Mouse (Mus musculus): ENCODE data around the gene Ranbp1.

Ranbp1 gene

DNA sequence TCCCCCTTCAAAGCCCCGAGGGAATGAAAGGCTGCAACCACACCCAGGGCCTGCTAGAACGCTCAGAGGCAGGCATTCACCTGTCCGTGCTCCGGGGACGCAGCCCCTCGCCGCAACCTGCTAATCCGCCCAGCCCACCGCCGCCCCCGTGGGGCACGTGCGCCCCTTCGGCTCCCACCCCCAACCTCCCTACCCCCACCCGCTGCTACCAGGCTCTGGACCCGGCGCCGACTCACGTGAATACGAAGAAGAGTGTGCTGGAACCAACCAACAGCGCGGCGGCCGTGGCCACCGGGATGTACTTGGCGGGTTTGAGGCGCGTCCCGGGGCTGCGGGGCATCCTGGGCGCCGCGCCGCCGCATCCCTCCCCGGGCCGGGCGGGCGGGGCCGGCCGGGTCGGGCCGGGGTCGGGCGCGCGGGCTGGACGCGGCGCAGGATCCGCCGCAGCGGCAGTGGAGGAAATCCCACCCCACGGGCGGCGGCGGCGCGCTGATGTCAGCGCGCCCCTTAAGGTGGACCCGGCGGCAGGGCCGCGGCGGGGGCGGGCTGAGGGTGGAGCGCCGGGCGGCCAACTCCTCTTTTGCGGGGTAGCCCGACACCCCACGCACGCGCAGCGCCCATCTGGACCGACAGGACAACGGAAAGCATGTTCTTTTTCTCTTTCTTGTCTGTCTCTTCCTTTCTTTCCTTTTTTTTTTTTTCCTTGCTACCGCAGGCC, 13.7 kb downstream of the Ranbp1 start, which contains the start of gene Zdhhc8:
TSS of gene Zdhhc8 (minus strand) at position 466 of the 718 bp plus-strand sequence.
- DNase-seq (ENCODE audit: low read depth, low spot score): peak; percentile 55

- no peak for DNase-seq (ENCODE audit: low read depth, low spot score)
Measured at GRCm38 (mm10) chr16:18233919-18234670, 14.4 kb downstream of the Ranbp1 start.

GRCm38 (mm10) chr16:18233451-18233850, 15.1 kb downstream of the Ranbp1 start:
- no peak for DNase-seq (ENCODE audit: low read depth, low spot score)

DNA sequence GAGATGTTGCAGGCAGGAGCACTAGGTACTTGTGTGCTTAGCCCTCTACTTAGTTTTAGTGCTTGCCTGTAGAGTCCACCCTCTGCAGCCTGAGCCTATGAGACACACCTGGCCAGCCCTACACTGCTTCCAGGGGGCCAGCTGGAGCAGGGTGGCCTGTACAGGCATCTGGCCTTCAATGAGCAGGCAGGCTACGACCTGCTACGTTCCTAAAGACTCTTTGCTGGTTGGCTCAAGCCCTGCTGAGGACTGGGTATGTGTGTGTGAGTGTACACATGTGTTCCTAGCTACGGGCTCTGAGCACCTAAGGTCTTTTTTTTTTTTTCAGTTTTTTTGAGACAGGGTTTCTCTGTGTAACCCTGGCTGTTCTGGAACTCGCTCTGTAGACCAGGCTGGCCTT, 17.1 kb downstream of the Ranbp1 start:
- DNase-seq (ENCODE audit: low read depth, low spot score): no peak

- DNase-seq (ENCODE audit: low read depth, low spot score): no peak
Measured at GRCm38 (mm10) chr16:18231047-18231446, 17.5 kb downstream of the Ranbp1 start.

- no peak for DNase-seq (ENCODE audit: low read depth, low spot score)
Measured at GRCm38 (mm10) chr16:18230617-18231016, 17.9 kb downstream of the Ranbp1 start.

GRCm38 (mm10) chr16:18229622-18230021, 18.9 kb downstream of the Ranbp1 start:
- DNase-seq (ENCODE audit: low read depth, low spot score): no peak

- no peak for DNase-seq (ENCODE audit: low read depth, low spot score)
Measured at GRCm38 (mm10) chr16:18228856-18229255, 19.7 kb downstream of the Ranbp1 start.

GRCm38 (mm10) chr16:18227897-18228422, 20.6 kb downstream of the Ranbp1 start:
- DNase-seq (ENCODE audit: low read depth, low spot score): no peak

DNA sequence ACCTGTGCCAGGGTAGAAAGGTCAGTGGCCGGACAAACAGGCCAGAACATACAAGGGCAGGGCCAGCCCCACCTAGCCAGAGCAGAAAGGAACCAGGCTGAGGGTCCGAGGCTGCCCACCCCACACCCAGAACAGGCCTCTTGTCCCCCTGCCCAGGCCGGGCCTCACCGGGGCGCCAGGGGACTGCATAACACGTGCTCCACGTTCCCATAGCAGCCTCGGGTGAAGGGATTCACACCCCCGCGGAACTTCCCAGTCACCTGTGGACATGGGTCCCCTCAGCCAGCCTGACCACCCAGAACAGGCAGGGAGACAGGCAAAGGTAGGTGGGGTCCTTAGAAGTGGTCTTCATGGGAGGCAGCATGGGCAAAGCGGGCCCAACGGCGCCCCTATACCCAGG, 21.3 kb downstream of the Ranbp1 start:
- no peak for DNase-seq (ENCODE audit: low read depth, low spot score)

- no peak for DNase-seq (ENCODE audit: low read depth, low spot score)
Measured at GRCm38 (mm10) chr16:18222188-18222587, 26.3 kb downstream of the Ranbp1 start.

DNA sequence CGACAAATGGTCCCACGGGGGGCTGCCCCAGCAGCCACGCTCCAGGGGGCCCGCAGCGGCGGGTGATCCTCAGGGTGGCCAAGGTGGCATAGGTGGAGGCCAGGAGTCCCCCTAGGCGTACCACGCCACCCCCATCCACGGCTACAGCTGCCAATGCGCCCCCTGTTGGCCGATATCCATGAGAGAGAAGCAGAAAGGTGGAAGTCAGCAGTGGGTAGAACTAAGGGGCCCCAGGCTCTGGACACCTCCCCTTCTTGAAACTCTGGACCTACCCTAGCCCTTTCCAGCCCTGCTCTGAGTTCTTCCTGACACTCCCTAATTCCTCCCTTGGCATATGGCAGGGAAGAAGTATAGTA, 27.0 kb downstream of the Ranbp1 start:
- DNase-seq (ENCODE audit: low read depth, low spot score): no peak

DNA sequence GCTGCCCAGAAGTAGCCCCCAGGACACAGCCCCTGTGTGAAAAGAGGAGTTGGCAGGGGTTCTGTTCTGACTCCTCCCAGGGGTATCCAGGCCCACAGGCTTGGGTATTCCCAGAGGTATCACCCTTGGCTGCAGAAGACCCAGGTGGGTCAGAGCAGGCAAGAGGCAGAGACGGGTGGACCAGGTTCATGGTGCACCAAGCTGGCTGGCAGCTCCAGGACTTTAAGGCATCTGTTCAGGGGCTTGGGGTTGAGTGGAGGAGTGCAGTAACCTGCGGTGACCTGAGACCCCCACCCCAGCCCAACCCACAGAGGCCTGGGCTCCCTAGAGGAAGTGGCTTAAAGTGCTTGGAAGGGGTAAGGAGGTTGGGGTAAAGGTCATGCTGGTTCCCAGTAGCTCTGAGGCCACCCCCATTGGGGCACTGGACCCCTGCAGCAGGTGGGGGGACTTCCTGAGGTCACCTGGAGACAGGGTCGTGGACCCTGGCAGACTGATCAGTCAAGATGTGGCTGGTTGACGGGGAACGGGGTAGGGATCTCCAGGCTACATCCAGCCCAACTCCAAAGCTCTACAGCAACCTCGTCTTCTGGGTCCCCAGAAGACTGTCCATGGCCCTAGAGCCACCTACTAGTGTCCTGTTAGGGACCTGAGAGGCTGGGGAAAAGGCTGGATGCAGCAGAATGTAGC, 27.5 kb downstream of the Ranbp1 start:
- no peak for DNase-seq (ENCODE audit: low read depth, low spot score)

DNA sequence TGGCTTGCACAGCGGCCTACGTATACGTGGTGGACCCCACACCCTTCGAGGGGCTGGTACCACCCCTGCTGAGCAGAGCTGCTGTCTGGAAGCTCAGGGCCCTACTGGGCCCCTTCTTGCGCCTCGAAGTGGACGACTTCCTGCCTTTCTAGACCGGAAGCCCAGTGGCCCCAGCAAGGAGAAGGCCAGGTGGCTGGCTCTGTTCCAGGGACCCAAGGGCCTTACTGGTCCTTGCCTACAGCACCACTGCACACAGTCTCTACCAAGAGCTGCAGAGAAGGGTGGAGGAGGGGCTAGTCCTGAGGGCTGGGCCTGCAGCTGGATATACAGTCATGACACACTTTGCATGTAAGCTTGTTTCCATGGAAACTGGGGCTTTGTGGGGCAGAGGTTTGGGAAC, 28.5 kb downstream of the Ranbp1 start:
- peak; percentile 34 for DNase-seq (ENCODE audit: low read depth, low spot score)

GRCm38 (mm10) chr16:18218580-18218996, 29.9 kb downstream of the Ranbp1 start:
- DNase-seq (ENCODE audit: low read depth, low spot score): no peak

DNA sequence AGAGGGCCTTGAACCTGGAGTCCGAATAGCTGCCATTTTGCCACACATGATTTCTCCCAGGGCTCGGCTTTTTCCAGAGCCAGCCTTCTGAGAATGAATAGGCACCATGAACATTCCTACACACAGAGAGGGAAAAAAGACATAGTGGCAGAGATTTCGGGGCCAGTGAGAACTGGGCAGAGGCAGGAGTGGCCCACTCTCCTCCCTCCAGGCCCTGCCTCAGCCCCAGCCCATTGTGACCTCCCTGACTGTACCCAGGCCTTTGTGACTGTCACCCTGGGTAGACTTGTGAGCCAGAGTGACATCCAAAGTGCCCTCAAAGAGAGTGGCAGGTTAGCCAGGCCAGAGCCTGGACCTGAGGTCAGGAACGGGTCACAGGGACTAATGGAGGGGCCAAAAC, 31.0 kb downstream of the Ranbp1 start, which contains the start of gene Ccdc188:
TSS of gene Ccdc188 (plus strand) at position 301 of the 400 bp plus-strand sequence.
- no peak for DNase-seq (ENCODE audit: low read depth, low spot score)

DNA sequence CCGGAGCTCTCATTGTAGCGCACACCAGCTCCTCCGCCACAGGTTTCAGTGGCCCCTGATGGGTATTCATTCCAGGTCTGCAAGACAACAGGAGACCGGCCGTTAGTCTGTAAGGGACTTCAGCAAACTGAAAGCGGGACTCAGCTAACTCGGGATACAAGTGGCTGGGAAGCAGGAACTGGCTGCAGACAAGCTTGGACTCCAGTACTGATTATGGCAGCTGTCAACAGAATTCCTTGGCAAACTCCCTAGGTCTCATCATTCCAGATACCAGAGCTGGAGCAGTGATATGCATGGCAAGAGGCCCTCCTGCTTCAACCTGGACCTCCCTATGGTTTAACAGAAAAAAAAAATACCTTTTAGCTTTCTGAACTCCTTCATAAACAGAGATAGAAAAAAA, 33.7 kb downstream of the Ranbp1 start:
- DNase-seq (ENCODE audit: low read depth, low spot score): no peak

GRCm38 (mm10) chr16:18213689-18214088, 34.8 kb downstream of the Ranbp1 start:
- DNase-seq (ENCODE audit: low read depth, low spot score): peak; percentile 30

DNA sequence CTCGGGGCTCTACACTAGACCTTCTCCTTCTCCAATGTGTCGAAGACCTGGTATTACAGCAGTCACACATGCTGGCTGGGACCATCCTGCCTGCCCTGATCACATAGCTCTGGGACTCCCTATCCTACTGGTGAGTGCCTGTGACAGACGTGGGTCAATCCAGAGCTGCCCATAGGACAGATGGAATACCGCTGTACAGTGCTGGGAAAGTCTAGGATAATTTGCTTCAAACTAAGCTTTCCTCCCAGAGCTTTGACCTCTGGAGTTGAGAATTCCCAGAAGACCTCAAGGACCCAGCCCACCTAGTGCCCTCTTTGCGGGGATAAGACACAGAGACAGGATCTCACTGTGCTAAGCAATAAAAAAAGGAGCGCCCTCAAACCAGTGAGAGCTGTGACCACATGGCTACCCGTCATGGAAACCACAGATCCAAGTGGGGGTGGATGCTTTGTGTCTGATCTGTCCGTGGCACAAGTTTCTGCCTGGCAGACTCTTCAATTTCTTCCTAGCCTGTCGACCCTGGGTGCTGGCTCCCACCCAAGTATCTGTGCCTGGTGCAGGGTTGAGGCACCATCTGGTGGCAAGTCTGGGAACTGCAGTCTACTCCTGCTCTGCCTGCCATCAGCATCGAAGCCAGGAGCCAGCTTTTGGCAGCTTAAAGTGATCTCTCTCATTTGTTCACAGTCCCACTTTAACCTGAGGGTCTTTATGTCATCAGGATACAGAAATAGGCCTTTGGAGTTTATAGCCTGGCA, 36.9 kb downstream of the Ranbp1 start:
- peak; percentile 80 for DNase-seq (ENCODE audit: low read depth, low spot score)

DNA sequence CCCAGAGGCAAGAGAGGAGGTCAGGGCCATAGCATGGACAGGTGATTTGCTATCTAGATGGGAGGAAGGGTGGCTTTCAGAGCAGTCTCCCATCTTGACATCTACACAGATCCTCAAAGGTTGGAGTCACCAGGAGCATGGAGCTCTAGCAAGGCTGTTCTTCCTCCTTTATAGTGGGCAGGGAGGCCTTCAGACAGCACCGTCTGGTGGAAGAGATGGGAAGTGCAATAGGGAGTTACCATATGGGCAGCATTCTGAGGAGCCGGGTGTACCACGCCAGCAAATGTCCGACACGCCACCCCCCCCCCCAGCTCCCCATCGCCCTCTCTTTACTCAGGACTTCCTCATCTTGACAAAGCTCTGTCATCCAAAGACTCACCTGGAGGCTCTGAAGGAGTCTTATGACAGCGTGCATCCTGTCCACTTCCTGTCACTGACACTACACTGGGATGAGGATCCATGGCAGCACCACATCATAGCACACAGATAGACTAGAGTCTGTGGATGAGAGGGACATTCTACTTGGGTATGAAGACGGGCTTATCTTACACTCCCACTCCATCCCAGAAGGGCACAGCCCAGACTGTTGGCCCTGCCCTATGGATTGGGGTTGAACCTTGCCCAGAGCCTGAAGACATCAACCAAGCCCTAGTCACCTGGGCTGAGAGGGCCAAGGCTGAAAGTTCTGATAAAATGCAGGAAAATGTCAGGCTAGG, 37.7 kb downstream of the Ranbp1 start:
- peak; percentile 73 for DNase-seq (ENCODE audit: low read depth, low spot score)
